Mouse (Mus musculus) lung, postnatal 36 days (tissue): Measurements from ENCODE around the gene Macrod1.

Source experiments
- DNase-seq: peaks from one replicate; pipeline ENCODE4 v3.0.0; 2022; ENCODE audit warnings: mixed read lengths

Macrod1 gene

DNA sequence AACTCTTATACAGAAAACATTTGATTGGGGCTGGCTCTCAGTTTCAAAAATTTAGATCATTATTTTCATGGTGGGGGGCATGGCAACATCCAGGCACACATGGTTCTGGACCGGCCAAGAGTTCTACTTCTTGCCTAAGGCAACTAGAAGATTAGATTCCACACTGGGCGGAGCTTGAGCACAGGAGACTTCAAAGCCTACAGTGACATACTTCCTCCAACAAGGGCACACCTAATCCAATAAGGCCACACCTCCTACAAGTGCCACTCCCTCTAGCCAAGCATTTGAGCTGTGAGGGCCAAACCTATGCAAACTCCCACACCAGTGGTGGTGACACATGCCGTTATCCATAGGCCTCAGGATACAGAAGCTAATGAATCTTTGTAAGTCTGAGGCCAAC is 189.4 kb downstream of the Macrod1 start:
- DNase-seq = no peak
